Mouse (Mus musculus) limb, embryonic 13.5 days (tissue): ENCODE data around the gene Tet2. TPM values are rescaled to one million over a fixed set of nuclear protein-coding genes. Genes with fewer than 3 reads are reported as not detected.

Source experiments
- ATAC-seq: fragments of 200-750 bp; cut with Nextera tagmentation; 2 replicates; pipeline ENCODE4 v1.8.0; 2017; ENCODE audit warnings: low read depth, moderate number of reproducible peaks, moderate TSS enrichment; ENCODE audit not compliant: low FRiP score
- H3K27ac ChIP-seq: fragments of 300-500 bp; sonication (generic); 2 replicates; pipeline ENCODE4 v1.5.1; 2015; ENCODE audit warnings: inconsistent platforms, mild to moderate bottlenecking, moderate library complexity
- H3K27me3 ChIP-seq: fragments of 300-500 bp; sonication (generic); 2 replicates; pipeline ENCODE4 v1.6.1; 2015; ENCODE audit warnings: mild to moderate bottlenecking, inconsistent platforms
- H3K36me3 ChIP-seq: fragments of 300-500 bp; sonication (generic); 2 replicates; pipeline ENCODE4 v1.6.1; 2015; ENCODE audit warnings: inconsistent platforms, mild to moderate bottlenecking, moderate library complexity
- H3K4me1 ChIP-seq: fragments of 300-500 bp; sonication (generic); 2 replicates; pipeline ENCODE4 v1.6.1; 2015; ENCODE audit warnings: inconsistent platforms
- H3K4me2 ChIP-seq: fragments of 300-500 bp; sonication (generic); replicated peaks from 2 replicates; pipeline ENCODE4 v1.6.1; 2015; ENCODE audit warnings: inconsistent platforms, mild to moderate bottlenecking, moderate library complexity
- H3K4me3 ChIP-seq: fragments of 300-500 bp; sonication (generic); 2 replicates; pipeline ENCODE4 v1.5.1; 2015; ENCODE audit warnings: moderate library complexity, mild to moderate bottlenecking, inconsistent platforms
- H3K9ac ChIP-seq: fragments of 300-500 bp; sonication (generic); 2 replicates; pipeline ENCODE4 v1.6.1; 2015; ENCODE audit warnings: mild to moderate bottlenecking, inconsistent platforms
- H3K9me3 ChIP-seq: fragments of 300-500 bp; sonication (generic); 2 replicates; pipeline ENCODE4 v1.6.1; 2016; ENCODE audit warnings: inconsistent platforms
- WGBS: fragments of 180-500 bp; shearing (Covaris S2); methylation state at CpG from one replicate; pipeline ENCODE4 v1.1.7; 2015; 5-methylcytosine and 5-hydroxymethylcytosine counted together
- microRNA-seq: library from miRNA; unstranded; fragments of <30 nt; microRNA quantifications from one replicate; pipeline ENCODE4, GENCODE M21; 2016
- polyA plus RNA-seq: library from polyadenylated mRNA; unstranded; fragments of >200 nt; fragmentation: Nextera tagmentation; extraction: Ambion mirVana; gene quantifications from 2 replicates; pipeline ENCODE4 v1.2.1, GENCODE M21; 2015

Gene Tet2
- polyA plus RNA-seq, 1 experiment from 2014 or later: 22.0 TPM

GRCm38 (mm10) chr3:133414747-133415146 lies 130.2 kb downstream of the Tet2 start:
- Histone ChIP-seq H3K27ac (no peak overlapping the region), H3K36me3 (no peaks in the 10 kb centered on the region), H3K9me3 (no peaks in the 10 kb centered on the region), H3K27me3 (no peaks in the 10 kb centered on the region), H3K4me3 (no peak overlapping the region), H3K4me1 (peaks cover 2% of the 10 kb centered on the region; the same call in 1 of the 2 replicates), H3K9ac (no peak overlapping the region), H3K4me2 (no peak overlapping the region)
- ATAC-seq: no peak
- 84% methylated on average over 4 of the region's 4 CpGs for WGBS

Small RNAs within 50 kb of the gene (microRNA-seq; reads per million reads assigned to microRNA genes)
- gene Gm25042: not detected

Other genes with a start within 250 kb of the Tet2 start
- gene Ppa2, start 235.0 kb downstream of the Tet2 start, polyA plus RNA-seq: 84.0 and 86.6 TPM in 2 replicates